ENCODE assay signal across 11 mouse cellular contexts in genomic region chr2:163190004-163190441, GRCm38 (mm10). TPM values are rescaled to one million over a fixed set of nuclear protein-coding genes. Genes with fewer than 3 reads are reported as not detected.
DNase-seq lines count a peak whose midpoint lies in the region; ATAC-seq lines count a peak whose summit lies in the region.
"Had no signal": no experiment of that assay in that cellular context is flagged by ENCODE, and none has a peak within 500 bp of the region (broad histone marks: within the 10 kb centered on the region; RNA-seq: fewer than 3 reads in every experiment).

No protein-coding gene starts in this region.

- no peak overlapping the region for H3K9ac ChIP-seq in lung, embryonic 15.5 days
- peak overlapping the region; percentile 12; the same call in 1 of the 2 replicates for H3K9ac ChIP-seq in forebrain, embryonic 11.5 days (ENCODE audit: low read length)
- H3K9ac ChIP-seq in limb, embryonic 11.5 days (ENCODE audit: low read length), result no peak overlapping the region; the same call in 1 of the 2 replicates
- no peak overlapping the region for H3K9ac ChIP-seq in stomach, embryonic 14.5 days (replicated peaks; ENCODE audit: low read depth, low read length)
- H3K9ac ChIP-seq: heart, embryonic 15.5 days; liver, postnatal 0 days; stomach, embryonic 15.5 days had no signal

- DNase-seq in lung, postnatal 10 days, result no peak
- peak; percentile 80 for DNase-seq in forebrain, embryonic 11.5 days (ENCODE audit: low spot score)
- no peak for DNase-seq in limb, embryonic 11.5 days (ENCODE audit: low spot score)
- DNase-seq in cerebellum, adult 9-11 months, result no peak
- no peak for DNase-seq in testis, postnatal 14 days (ENCODE audit: low spot score)
- DNase-seq: kidney, postnatal 10 days; liver, postnatal 0 days had no signal

- peaks cover 22% of the 10 kb centered on the region for H3K4me1 ChIP-seq in lung, embryonic 15.5 days
- H3K4me1 ChIP-seq in forebrain, embryonic 11.5 days (replicated peaks; ENCODE audit: control insufficient read depth, insufficient read depth, low read length), result peaks cover 28% of the 10 kb centered on the region
- H3K4me1 ChIP-seq in limb, embryonic 11.5 days (ENCODE audit: control insufficient read depth, insufficient read depth, low read length), result 0 out of 2 replicates have a peak, but pooled peaks cover 10% of the 10 kb centered on the region
- H3K4me1 ChIP-seq in stomach, embryonic 14.5 days (ENCODE audit: control insufficient read depth, insufficient read depth, low read length), result peaks cover 7% of the 10 kb centered on the region
- H3K4me1 ChIP-seq: heart, embryonic 15.5 days had no signal

- peak overlapping the region; percentile 35 for H3K27ac ChIP-seq in lung, embryonic 15.5 days
- peak overlapping the region; percentile 74 for H3K27ac ChIP-seq in forebrain, embryonic 11.5 days (ENCODE audit: low read depth, low read length)
- H3K27ac ChIP-seq in limb, embryonic 11.5 days (replicated peaks; ENCODE audit: low read depth, low read length), result no peak overlapping the region
- H3K27ac ChIP-seq in stomach, embryonic 14.5 days (ENCODE audit: low read length), result no peak overlapping the region
- H3K27ac ChIP-seq: heart, embryonic 15.5 days; stomach, embryonic 15.5 days had no signal

- no peaks in the 10 kb centered on the region for H3K9me3 ChIP-seq in lung, embryonic 15.5 days
- no peaks in the 10 kb centered on the region for H3K9me3 ChIP-seq in forebrain, embryonic 11.5 days (ENCODE audit: control insufficient read depth, low read length)
- H3K9me3 ChIP-seq in limb, embryonic 11.5 days (ENCODE audit: control insufficient read depth, low read length), result no peaks in the 10 kb centered on the region
- H3K9me3 ChIP-seq in stomach, embryonic 14.5 days (ENCODE audit: control insufficient read depth, low read depth, low read length), result no peaks in the 10 kb centered on the region
- H3K9me3 ChIP-seq: heart, embryonic 15.5 days; stomach, embryonic 15.5 days had no signal

- no peaks in the 10 kb centered on the region for H3K36me3 ChIP-seq in lung, embryonic 15.5 days
- H3K36me3 ChIP-seq in forebrain, embryonic 11.5 days (ENCODE audit: control insufficient read depth, insufficient read depth, low read length), result no peaks in the 10 kb centered on the region
- H3K36me3 ChIP-seq in limb, embryonic 11.5 days (ENCODE audit: control insufficient read depth, insufficient read depth, low read length), result no peaks in the 10 kb centered on the region
- H3K36me3 ChIP-seq in stomach, embryonic 14.5 days (ENCODE audit: control insufficient read depth, insufficient read depth, low read length), result no peaks in the 10 kb centered on the region
- H3K36me3 ChIP-seq: heart, embryonic 15.5 days; stomach, embryonic 15.5 days had no signal

- H3K27me3 ChIP-seq in lung, embryonic 15.5 days, result no peaks in the 10 kb centered on the region
- no peaks in the 10 kb centered on the region for H3K27me3 ChIP-seq in forebrain, embryonic 11.5 days (ENCODE audit: control insufficient read depth, insufficient read depth, low read length)
- H3K27me3 ChIP-seq in limb, embryonic 11.5 days (ENCODE audit: control insufficient read depth, insufficient read depth, low read length), result no peaks in the 10 kb centered on the region
- no peaks in the 10 kb centered on the region for H3K27me3 ChIP-seq in stomach, embryonic 14.5 days (ENCODE audit: control insufficient read depth, insufficient read depth, low read length)
- H3K27me3 ChIP-seq: heart, embryonic 15.5 days; stomach, embryonic 15.5 days had no signal

- 12% methylated on average over 3 of the region's 3 CpGs for WGBS in lung, embryonic 15.5 days
- WGBS in forebrain, embryonic 11.5 days, result 0% methylated on average over 3 of the region's 3 CpGs
- 7% methylated on average over 3 of the region's 3 CpGs for WGBS in limb, embryonic 11.5 days
- 12% methylated on average over 3 of the region's 3 CpGs for WGBS in stomach, embryonic 14.5 days

- peak overlapping the region; percentile 8; the same call in 1 of the 2 replicates for H3K4me2 ChIP-seq in lung, embryonic 15.5 days
- peak overlapping the region; percentile 33; the same call in 1 of the 2 replicates for H3K4me2 ChIP-seq in forebrain, embryonic 11.5 days (ENCODE audit: low read depth, low read length, severe bottlenecking)
- no peak overlapping the region for H3K4me2 ChIP-seq in limb, embryonic 11.5 days (ENCODE audit: low read depth, severe bottlenecking)
- H3K4me2 ChIP-seq in stomach, embryonic 14.5 days (replicated peaks; ENCODE audit: low read depth, low read length), result no peak overlapping the region
- H3K4me2 ChIP-seq: heart, embryonic 15.5 days; stomach, embryonic 15.5 days had no signal

- no peak overlapping the region for H3K4me3 ChIP-seq in lung, embryonic 15.5 days
- H3K4me3 ChIP-seq in forebrain, embryonic 11.5 days (ENCODE audit: low read depth, low read length), result no peak overlapping the region
- no peak overlapping the region for H3K4me3 ChIP-seq in limb, embryonic 11.5 days (ENCODE audit: low read depth, low read length)
- H3K4me3 ChIP-seq in stomach, embryonic 14.5 days (ENCODE audit: low read depth, low read length), result no peak overlapping the region
- H3K4me3 ChIP-seq: heart, embryonic 15.5 days; stomach, embryonic 15.5 days had no signal

- ATAC-seq in lung, embryonic 15.5 days (ENCODE audit: borderline replicate concordance, extremely low read depth, low FRiP score, low TSS enrichment), result no peak
- peak; percentile 92 for ATAC-seq in forebrain, embryonic 11.5 days (replicated peaks; ENCODE audit: low FRiP score)
- ATAC-seq in limb, embryonic 11.5 days (ENCODE audit: insufficient number of reproducible peaks, low FRiP score, low TSS enrichment, low read depth), result peak; percentile 64
- ATAC-seq in stomach, embryonic 14.5 days (ENCODE audit: insufficient number of reproducible peaks, insufficient read depth, low FRiP score, low read depth), result peak; percentile 38; the same call in 1 of the 2 replicates
- ATAC-seq: liver, postnatal 0 days had no signal

RNA-seq across cellular contexts. Expression of gene Tox2, which starts 12.9 kb away (rescaled TPM):
- 2.8 and 3.3 TPM in 2 replicates for polyA plus RNA-seq in lung, embryonic 15.5 days (2015; fragmentation: Nextera tagmentation; extraction: Ambion mirVana)
- polyA plus RNA-seq in forebrain, embryonic 11.5 days (2014; fragmentation: Nextera tagmentation; extraction: Ambion mirVana), result 35.0 and 35.5 TPM in 2 replicates
- polyA plus RNA-seq in limb, embryonic 11.5 days (2014; fragmentation: Nextera tagmentation; extraction: Ambion mirVana), result 2.1 TPM in 2 replicates
- 5.6 and 7.1 TPM in 2 replicates for polyA plus RNA-seq in stomach, embryonic 14.5 days (2014; fragmentation: Nextera tagmentation; extraction: Ambion mirVana)

Comparison
In these comparisons a context has a peak if more than half of its experiments do, and no peak if none do; other contexts are left out.
1. H3K27ac ChIP-seq: peak in lung, embryonic 15.5 days (single experiment) and forebrain, embryonic 11.5 days (single experiment); none in limb, embryonic 11.5 days (single experiment) and stomach, embryonic 14.5 days (single experiment).
2. H3K4me2 ChIP-seq: peak in lung, embryonic 15.5 days (single experiment) and forebrain, embryonic 11.5 days (single experiment); none in limb, embryonic 11.5 days (single experiment) and stomach, embryonic 14.5 days (single experiment).